Mouse (Mus musculus) embryonic facial prominence, embryonic 13.5 days (tissue): ENCODE results near the gene Npl. TPM values are rescaled to one million over a fixed set of nuclear protein-coding genes. Genes with fewer than 3 reads are reported as not detected.
A peak's percentile ranks its signal among the peaks of the same experiment; 100 is the strongest.
"Not testable (repeated sequence)": the region's sequence is repeated elsewhere in the genome, so short reads cannot be mapped to it uniquely, and the experiment has no call there.

Source experiments
- ATAC-seq: fragments of 200-750 bp; cut with Nextera tagmentation; 2 replicates; pipeline ENCODE4 v1.8.0; 2017; ENCODE audit warnings: low read depth; ENCODE audit not compliant: insufficient number of reproducible peaks, insufficient read depth, low FRiP score, low TSS enrichment
- H3K27ac ChIP-seq: fragments of 300-500 bp; sonication (generic); 2 replicates; pipeline ENCODE4 v1.5.1; 2015; ENCODE audit warnings: moderate library complexity, mild to moderate bottlenecking, inconsistent platforms
- H3K27me3 ChIP-seq: fragments of 300-500 bp; sonication (generic); 2 replicates; pipeline ENCODE4 v1.6.1; 2015; ENCODE audit warnings: mild to moderate bottlenecking, inconsistent platforms
- H3K36me3 ChIP-seq: fragments of 300-500 bp; sonication (generic); 2 replicates; pipeline ENCODE4 v1.6.1; 2015; ENCODE audit warnings: mild to moderate bottlenecking, inconsistent platforms
- H3K4me1 ChIP-seq: fragments of 300-500 bp; sonication (generic); 2 replicates; pipeline ENCODE4 v1.6.1; 2015; ENCODE audit warnings: inconsistent platforms
- H3K4me2 ChIP-seq: fragments of 300-500 bp; sonication (generic); 2 replicates; pipeline ENCODE4 v1.6.1; 2015; ENCODE audit warnings: moderate library complexity, mild to moderate bottlenecking, inconsistent platforms
- H3K4me3 ChIP-seq: fragments of 300-500 bp; sonication (generic); 2 replicates; pipeline ENCODE4 v1.5.1; 2015; ENCODE audit warnings: mild to moderate bottlenecking, inconsistent platforms
- H3K9ac ChIP-seq: fragments of 300-500 bp; sonication (generic); 2 replicates; pipeline ENCODE4 v1.6.1; 2015; ENCODE audit warnings: mild to moderate bottlenecking, inconsistent platforms
- H3K9me3 ChIP-seq: fragments of 300-500 bp; sonication (generic); 2 replicates; pipeline ENCODE4 v1.6.1; 2016; ENCODE audit warnings: inconsistent platforms
- WGBS: fragments of 180-500 bp; shearing (Covaris S2); methylation state at CpG from one replicate; pipeline ENCODE4 v1.1.7; 2015; ENCODE audit warnings: mixed read lengths; 5-methylcytosine and 5-hydroxymethylcytosine counted together
- polyA plus RNA-seq: library from polyadenylated mRNA; unstranded; fragments of >200 nt; fragmentation: Nextera tagmentation; extraction: Ambion mirVana; gene quantifications from 2 replicates; pipeline ENCODE4 v1.2.1, GENCODE M21; 2015

Gene Npl
- polyA plus RNA-seq, 1 experiment from 2014 or later = 11.3 TPM

DNA sequence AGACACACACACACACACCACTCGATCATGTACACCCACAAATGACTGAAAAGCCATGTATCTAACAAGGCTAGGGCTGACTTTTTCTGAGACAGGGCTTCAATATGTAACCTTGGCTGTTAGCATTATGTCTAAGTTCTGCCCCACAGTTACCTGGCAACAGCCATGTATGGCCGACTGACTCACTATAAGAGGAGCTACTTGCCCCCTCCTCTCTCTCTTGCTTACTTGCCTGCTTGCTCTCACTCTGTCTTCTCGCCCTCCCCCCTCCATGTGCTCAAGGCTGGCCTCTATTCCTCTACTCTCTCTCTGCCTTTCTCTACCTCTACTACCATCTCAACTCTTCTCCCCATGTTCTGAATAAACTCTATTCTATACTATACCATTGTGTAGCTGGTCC is 9.1 kb downstream of the Npl start:
- Histone ChIP-seq H3K36me3 (0 out of 2 replicates have a peak, but pooled peaks cover under 1% of the 10 kb centered on the region), H3K27me3 (no peaks in the 10 kb centered on the region), H3K4me3 (no peak overlapping the region), H3K4me2 (no peak overlapping the region), H3K27ac (no peak overlapping the region), H3K9ac (no peak overlapping the region), H3K9me3 (no peaks in the 10 kb centered on the region), H3K4me1 (no peaks in the 10 kb centered on the region)
- no peak for ATAC-seq
- WGBS = 82% methylated on average over 3 of the region's 3 CpGs

DNA sequence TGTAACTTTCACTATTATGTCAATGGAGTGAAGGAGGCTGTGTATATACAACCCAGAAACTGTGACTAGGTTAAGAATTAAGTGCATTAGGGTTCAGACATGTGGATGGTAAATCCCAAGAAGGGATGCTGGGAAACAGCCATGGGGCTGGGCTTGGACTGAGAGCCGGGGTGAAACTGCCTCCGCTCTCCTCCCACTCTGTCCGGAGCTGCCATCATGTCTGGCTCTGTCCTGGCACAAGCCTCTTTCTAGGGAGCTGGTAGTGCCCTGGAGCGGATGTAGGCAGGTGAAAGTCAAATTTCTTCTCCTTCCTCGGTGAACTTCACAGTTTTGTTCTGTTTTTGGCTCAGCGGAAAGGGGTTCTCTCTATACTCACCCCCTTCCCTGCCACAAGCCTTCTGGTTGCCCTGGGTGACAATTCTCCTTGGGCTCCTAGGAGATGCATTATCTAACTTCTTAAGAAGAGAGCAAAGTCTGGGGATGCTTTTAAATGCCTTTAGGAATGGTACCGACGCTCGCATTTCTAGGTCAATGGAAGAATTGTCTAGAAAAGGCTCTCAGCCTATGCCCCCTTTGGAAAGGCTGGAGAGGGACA is 10.0 kb downstream of the Npl start:
- H3K4me2 ChIP-seq = no peak overlapping the region
- no peak overlapping the region for H3K27ac ChIP-seq
- H3K4me1 ChIP-seq = no peaks in the 10 kb centered on the region
- no peak overlapping the region for H3K9ac ChIP-seq
- H3K27me3 ChIP-seq = no peaks in the 10 kb centered on the region
- 76% methylated on average over 9 of the region's 9 CpGs for WGBS
- H3K9me3 ChIP-seq = no peaks in the 10 kb centered on the region
- no peak for ATAC-seq
- no peak overlapping the region for H3K4me3 ChIP-seq
- peaks cover 5% of the 10 kb centered on the region; the same call in 1 of the 2 replicates for H3K36me3 ChIP-seq

GRCm38 (mm10) chr1:153535611-153536010 is 14.2 kb downstream of the Npl start:
- ATAC-seq = no peak
- H3K36me3 ChIP-seq = peaks cover 5% of the 10 kb centered on the region; the same call in 1 of the 2 replicates
- no peak overlapping the region for H3K9ac ChIP-seq
- 49% methylated on average over 9 of the region's 9 CpGs for WGBS
- no peak overlapping the region for H3K4me3 ChIP-seq
- H3K4me1 ChIP-seq = peaks cover 12% of the 10 kb centered on the region
- H3K27me3 ChIP-seq = no peaks in the 10 kb centered on the region
- no peaks in the 10 kb centered on the region for H3K9me3 ChIP-seq
- H3K27ac ChIP-seq = no peak overlapping the region
- H3K4me2 ChIP-seq = no peak overlapping the region

GRCm38 (mm10) chr1:153532896-153533295 is 16.9 kb downstream of the Npl start:
- not testable (repeated sequence) for H3K36me3 ChIP-seq, H3K27me3 ChIP-seq, H3K4me2 ChIP-seq, ATAC-seq, H3K9me3 ChIP-seq, H3K9ac ChIP-seq, H3K4me3 ChIP-seq
- H3K27ac ChIP-seq = peak overlapping the region; percentile 67; the same call in 1 of the 2 replicates
- H3K4me1 ChIP-seq = peaks cover 12% of the 10 kb centered on the region
- WGBS = 92% methylated on average over 3 of the region's 3 CpGs

DNA sequence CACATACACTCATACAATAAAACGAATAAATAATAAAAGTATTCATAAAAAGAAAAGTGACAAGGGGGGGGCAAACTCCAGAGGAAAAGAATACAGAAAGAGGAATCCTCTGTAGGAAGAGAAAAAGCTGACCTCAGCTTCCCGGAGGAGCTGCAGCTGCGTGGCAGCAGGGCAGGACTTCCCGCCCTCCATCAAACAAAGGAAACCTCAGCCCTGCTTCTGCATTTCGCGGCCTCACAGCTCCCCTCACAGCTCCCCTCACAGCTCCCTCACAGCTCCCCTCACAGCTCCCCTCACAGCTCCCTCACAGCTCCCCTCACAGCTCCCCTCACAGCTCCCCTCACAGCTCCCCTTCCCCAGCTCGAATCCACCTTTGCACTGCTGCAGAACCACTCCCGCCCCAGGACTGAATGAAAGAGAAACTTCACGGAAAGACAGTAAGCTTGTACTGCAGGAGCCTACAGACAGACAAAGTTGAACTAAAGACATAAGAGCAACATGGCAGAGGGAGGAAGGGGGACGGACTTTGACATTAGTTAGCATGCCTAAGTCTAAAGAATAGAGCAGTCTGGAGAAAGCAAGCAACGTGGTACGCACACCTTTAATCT is 17.5 kb downstream of the Npl start:
- H3K4me2 ChIP-seq = peak overlapping the region; percentile 47
- H3K4me3 ChIP-seq = no peak overlapping the region; the same call in 1 of the 2 replicates
- peaks cover 12% of the 10 kb centered on the region for H3K4me1 ChIP-seq
- ATAC-seq = no peak
- peak overlapping the region; percentile 59 for H3K9ac ChIP-seq
- H3K27me3 ChIP-seq = no peaks in the 10 kb centered on the region
- H3K9me3 ChIP-seq = no peaks in the 10 kb centered on the region
- 15% methylated on average over 12 of the region's 12 CpGs for WGBS
- peaks cover 5% of the 10 kb centered on the region; the same call in 1 of the 2 replicates for H3K36me3 ChIP-seq
- peak overlapping the region; percentile 67 for H3K27ac ChIP-seq

- H3K36me3 ChIP-seq = peaks cover 5% of the 10 kb centered on the region; the same call in 1 of the 2 replicates
- WGBS = 33% methylated on average over 9 of the region's 9 CpGs
- peaks cover 12% of the 10 kb centered on the region for H3K4me1 ChIP-seq
- peak overlapping the region; percentile 59 for H3K9ac ChIP-seq
- H3K9me3 ChIP-seq = no peaks in the 10 kb centered on the region
- H3K4me3 ChIP-seq = no peak overlapping the region; the same call in 1 of the 2 replicates
- peak overlapping the region; percentile 47 for H3K4me2 ChIP-seq
- no peak for ATAC-seq
- H3K27me3 ChIP-seq = no peaks in the 10 kb centered on the region
- peak overlapping the region; percentile 67 for H3K27ac ChIP-seq
Observed at GRCm38 (mm10) chr1:153531677-153532233, 18.1 kb downstream of the Npl start.

- Histone ChIP-seq H3K27me3 (no peaks in the 10 kb centered on the region), H3K4me3 (no peak overlapping the region), H3K36me3 (no peaks in the 10 kb centered on the region), H3K4me1 (no peaks in the 10 kb centered on the region), H3K9ac (no peak overlapping the region), H3K9me3 (no peaks in the 10 kb centered on the region), H3K27ac (no peak overlapping the region), H3K4me2 (no peak overlapping the region)
- 40% methylated on average over 3 of the region's 3 CpGs for WGBS
- no peak for ATAC-seq
Observed at GRCm38 (mm10) chr1:153522116-153522515, 27.7 kb downstream of the Npl start.

DNA sequence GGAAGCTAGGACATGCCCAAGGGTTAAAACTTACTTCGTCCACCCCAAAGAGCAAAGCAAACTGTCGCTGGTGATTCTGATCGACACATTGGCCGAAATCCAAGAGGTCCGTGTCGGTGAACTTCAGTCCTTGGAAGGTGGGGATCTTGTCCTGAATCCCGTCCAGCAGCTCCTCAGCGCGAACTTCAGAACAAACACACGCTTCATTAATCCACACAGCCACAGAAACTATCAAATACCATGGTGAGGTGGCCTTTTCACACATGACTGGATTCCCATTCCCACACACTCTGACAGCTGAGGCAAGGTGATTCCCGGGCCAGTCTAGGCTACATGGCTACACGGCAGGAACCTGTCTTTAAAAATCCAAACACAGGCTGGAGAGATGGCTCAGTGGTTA is 34.5 kb downstream of the Npl start:
- Histone ChIP-seq H3K9me3 (no peaks in the 10 kb centered on the region), H3K4me1 (no peaks in the 10 kb centered on the region), H3K27me3 (no peaks in the 10 kb centered on the region), H3K4me3 (no peak overlapping the region), H3K4me2 (no peak overlapping the region), H3K27ac (no peak overlapping the region), H3K36me3 (peaks cover 11% of the 10 kb centered on the region), H3K9ac (no peak overlapping the region)
- no peak for ATAC-seq
- WGBS = 88% methylated on average over 12 of the region's 12 CpGs

- no peaks in the 10 kb centered on the region for H3K4me1 ChIP-seq
- H3K9ac ChIP-seq = no peak overlapping the region
- no peaks in the 10 kb centered on the region for H3K9me3 ChIP-seq
- no peak overlapping the region for H3K4me2 ChIP-seq
- 57% methylated on average over 2 of the region's 2 CpGs for WGBS
- H3K36me3 ChIP-seq = peaks cover 11% of the 10 kb centered on the region
- H3K27me3 ChIP-seq = no peaks in the 10 kb centered on the region
- no peak overlapping the region for H3K27ac ChIP-seq
- H3K4me3 ChIP-seq = no peak overlapping the region
- no peak for ATAC-seq
Observed at GRCm38 (mm10) chr1:153510330-153511009, 39.4 kb downstream of the Npl start.

GRCm38 (mm10) chr1:153509569-153509968 is 40.3 kb downstream of the Npl start:
- H3K27me3 ChIP-seq, H3K4me2 ChIP-seq, H3K9me3 ChIP-seq, H3K9ac ChIP-seq, H3K4me1 ChIP-seq, H3K27ac ChIP-seq, H3K4me3 ChIP-seq, ATAC-seq, H3K36me3 ChIP-seq: not testable (repeated sequence)
- 64% methylated on average over 8 of the region's 8 CpGs for WGBS

DNA sequence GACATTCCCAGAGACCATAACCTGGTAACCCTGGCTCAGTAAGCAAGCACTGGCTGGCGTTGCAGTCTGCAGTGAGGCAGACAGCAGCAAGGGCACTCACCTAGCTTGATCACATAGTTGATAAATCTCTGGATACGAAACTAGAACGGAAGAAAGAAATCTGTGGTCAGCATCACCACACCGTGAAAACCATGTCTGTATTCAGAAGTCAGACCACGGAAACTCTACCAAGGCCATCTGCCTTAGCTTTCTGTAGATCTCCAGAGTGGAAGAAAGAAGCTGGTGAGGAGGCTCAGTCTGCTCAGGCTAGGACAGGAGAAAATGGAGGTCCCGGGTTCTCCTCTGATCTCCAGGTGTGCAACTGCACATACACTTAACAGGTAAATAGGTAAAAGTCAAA is 40.8 kb downstream of the Npl start:
- 83% methylated on average over 6 of the region's 6 CpGs for WGBS
- H3K9ac ChIP-seq = no peak overlapping the region
- H3K4me1 ChIP-seq = no peaks in the 10 kb centered on the region
- H3K4me2 ChIP-seq = no peak overlapping the region
- H3K36me3 ChIP-seq = no peaks in the 10 kb centered on the region
- no peaks in the 10 kb centered on the region for H3K27me3 ChIP-seq
- no peak overlapping the region for H3K27ac ChIP-seq
- no peaks in the 10 kb centered on the region for H3K9me3 ChIP-seq
- H3K4me3 ChIP-seq = no peak overlapping the region
- ATAC-seq = no peak
